Mouse (Mus musculus): ENCODE measurements around the gene Micall2. TPM values are rescaled to one million over a fixed set of nuclear protein-coding genes. Genes with fewer than 3 reads are reported as not detected.

The Micall2 gene
- polyA plus RNA-seq, 1 experiment from 2014 or later, result 12.8 TPM

- Histone ChIP-seq H3K9me3 (ENCODE audit: control insufficient read depth) (no peaks in the 10 kb centered on the region), H3K4me2 (replicated peaks; ENCODE audit: low read depth) (no peak overlapping the region), H3K4me3 (ENCODE audit: low read depth, low read length) (no peak overlapping the region), H3K27ac (ENCODE audit: low read depth, low read length) (no peak overlapping the region), H3K9ac (ENCODE audit: low read depth, low read length) (no peak overlapping the region), H3K36me3 (ENCODE audit: control insufficient read depth, insufficient read depth) (no peaks in the 10 kb centered on the region), H3K4me1 (replicated peaks; ENCODE audit: control insufficient read depth, insufficient read depth, low read length) (no peaks in the 10 kb centered on the region), H3K27me3 (replicated peaks; ENCODE audit: control insufficient read depth, insufficient read depth, low read length) (peaks cover 14% of the 10 kb centered on the region)
- no peak for ATAC-seq
- 75% methylated on average over 12 of the region's 12 CpGs for WGBS
- no peak for TF ChIP-seq CTCF (IDR thresholded peaks at IDR 0.05; ENCODE audit: low read depth)
Observed at GRCm38 (mm10) chr5:139688356-139688755, 47.8 kb downstream of the Micall2 start.

- no peak overlapping the region for H3K27ac ChIP-seq (ENCODE audit: low read depth, low read length)
- H3K4me2 ChIP-seq (replicated peaks; ENCODE audit: low read depth), result no peak overlapping the region
- H3K4me1 ChIP-seq (replicated peaks; ENCODE audit: control insufficient read depth, insufficient read depth, low read length), result no peaks in the 10 kb centered on the region
- H3K9me3 ChIP-seq (ENCODE audit: control insufficient read depth), result no peaks in the 10 kb centered on the region
- H3K9ac ChIP-seq (ENCODE audit: low read depth, low read length), result no peak overlapping the region
- TF ChIP-seq CTCF (IDR thresholded peaks at IDR 0.05; ENCODE audit: low read depth), result peak; percentile 80
- peaks cover 21% of the 10 kb centered on the region for H3K27me3 ChIP-seq (replicated peaks; ENCODE audit: control insufficient read depth, insufficient read depth, low read length)
- no peak; the same call in 1 of the 2 replicates for ATAC-seq
- 10% methylated on average over 13 of the region's 13 CpGs for WGBS
- no peaks in the 10 kb centered on the region for H3K36me3 ChIP-seq (ENCODE audit: control insufficient read depth, insufficient read depth)
- H3K4me3 ChIP-seq (ENCODE audit: low read depth, low read length), result no peak overlapping the region
Observed at GRCm38 (mm10) chr5:139687646-139688045, 48.5 kb downstream of the Micall2 start.

GRCm38 (mm10) chr5:139686530-139687249, 49.4 kb downstream of the Micall2 start:
- Histone ChIP-seq H3K4me2 (replicated peaks; ENCODE audit: low read depth) (peak overlapping the region; percentile 13; the same call in 1 of the 2 replicates), H3K4me3 (ENCODE audit: low read depth, low read length) (no peak overlapping the region), H3K27ac (ENCODE audit: low read depth, low read length) (no peak overlapping the region), H3K36me3 (ENCODE audit: control insufficient read depth, insufficient read depth) (no peaks in the 10 kb centered on the region), H3K9ac (ENCODE audit: low read depth, low read length) (no peak overlapping the region), H3K9me3 (ENCODE audit: control insufficient read depth) (no peaks in the 10 kb centered on the region), H3K27me3 (replicated peaks; ENCODE audit: control insufficient read depth, insufficient read depth, low read length) (peaks cover 29% of the 10 kb centered on the region), H3K4me1 (replicated peaks; ENCODE audit: control insufficient read depth, insufficient read depth, low read length) (no peaks in the 10 kb centered on the region)
- 31% methylated on average over 21 of the region's 21 CpGs for WGBS
- ATAC-seq, result peak; percentile 54
- no peak for TF ChIP-seq CTCF (IDR thresholded peaks at IDR 0.05; ENCODE audit: low read depth)

- WGBS, result 5% methylated on average over 2 of the region's 2 CpGs
- TF ChIP-seq CTCF (IDR thresholded peaks at IDR 0.05; ENCODE audit: low read depth), result 0 out of 2 replicates have a peak, but pooled peaks have one; percentile 12
- H3K36me3 ChIP-seq (ENCODE audit: control insufficient read depth, insufficient read depth), result no peaks in the 10 kb centered on the region
- H3K27ac ChIP-seq (ENCODE audit: low read depth, low read length), result no peak overlapping the region
- H3K4me3 ChIP-seq (ENCODE audit: low read depth, low read length), result no peak overlapping the region
- H3K4me1 ChIP-seq (replicated peaks; ENCODE audit: control insufficient read depth, insufficient read depth, low read length), result no peaks in the 10 kb centered on the region
- H3K9ac ChIP-seq (ENCODE audit: low read depth, low read length), result no peak overlapping the region
- H3K27me3 ChIP-seq (replicated peaks; ENCODE audit: control insufficient read depth, insufficient read depth, low read length), result peaks cover 38% of the 10 kb centered on the region
- ATAC-seq, result no peak
- no peak overlapping the region for H3K4me2 ChIP-seq (replicated peaks; ENCODE audit: low read depth)
- no peaks in the 10 kb centered on the region for H3K9me3 ChIP-seq (ENCODE audit: control insufficient read depth)
Observed at GRCm38 (mm10) chr5:139683228-139683627, 52.9 kb downstream of the Micall2 start.

- ATAC-seq, result no peak
- Histone ChIP-seq H3K9ac (ENCODE audit: low read depth, low read length) (no peak overlapping the region), H3K27me3 (replicated peaks; ENCODE audit: control insufficient read depth, insufficient read depth, low read length) (peaks cover 38% of the 10 kb centered on the region), H3K4me3 (ENCODE audit: low read depth, low read length) (no peak overlapping the region), H3K9me3 (ENCODE audit: control insufficient read depth) (no peaks in the 10 kb centered on the region), H3K27ac (ENCODE audit: low read depth, low read length) (no peak overlapping the region), H3K4me1 (replicated peaks; ENCODE audit: control insufficient read depth, insufficient read depth, low read length) (no peaks in the 10 kb centered on the region), H3K4me2 (replicated peaks; ENCODE audit: low read depth) (no peak overlapping the region), H3K36me3 (ENCODE audit: control insufficient read depth, insufficient read depth) (no peaks in the 10 kb centered on the region)
- TF ChIP-seq CTCF (IDR thresholded peaks at IDR 0.05; ENCODE audit: low read depth), result no peak
- 7% methylated on average over 7 of the region's 7 CpGs for WGBS
Observed at GRCm38 (mm10) chr5:139682631-139682977, 53.5 kb downstream of the Micall2 start.

DNA sequence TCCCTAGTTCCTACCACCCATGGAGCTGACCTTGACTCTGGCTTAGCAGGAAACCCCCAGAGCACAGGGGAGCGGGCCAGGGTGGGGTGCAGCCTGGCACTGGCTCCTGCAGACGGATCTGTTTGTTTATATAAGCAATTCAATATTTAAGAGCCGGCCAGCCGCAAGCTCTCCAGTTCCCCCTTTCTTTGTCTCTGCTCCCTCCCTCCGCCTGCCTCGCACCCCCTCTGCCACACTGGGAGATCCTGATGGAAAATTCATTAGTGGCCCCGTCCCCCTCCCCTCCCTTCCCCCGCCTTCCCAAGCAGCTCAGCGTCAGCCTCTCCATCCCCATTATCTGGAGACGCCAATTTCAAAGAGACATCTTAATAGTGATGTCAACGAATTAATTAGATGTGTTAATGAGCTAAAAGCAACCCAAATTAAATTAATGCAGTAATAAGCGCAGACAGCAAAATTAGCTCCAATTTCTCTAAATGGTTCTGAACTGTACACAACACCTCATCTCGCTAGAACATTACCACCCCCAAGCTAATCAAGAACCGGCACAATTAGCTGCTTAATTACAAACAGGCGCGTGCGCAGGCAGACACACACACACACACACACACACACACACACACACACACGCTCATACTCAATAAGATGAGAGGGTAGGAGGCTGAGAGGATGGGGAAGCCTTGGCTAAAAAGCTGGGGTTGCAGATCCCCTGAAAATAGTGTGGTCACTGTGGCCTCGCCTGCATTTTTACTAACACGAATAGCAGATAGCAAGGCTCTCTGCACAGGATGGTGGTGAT, 54.1 kb downstream of the Micall2 start:
- ATAC-seq, result no peak
- no peak overlapping the region for H3K27ac ChIP-seq (ENCODE audit: low read depth, low read length)
- peaks cover 38% of the 10 kb centered on the region for H3K27me3 ChIP-seq (replicated peaks; ENCODE audit: control insufficient read depth, insufficient read depth, low read length)
- H3K4me1 ChIP-seq (replicated peaks; ENCODE audit: control insufficient read depth, insufficient read depth, low read length), result no peaks in the 10 kb centered on the region
- H3K9ac ChIP-seq (ENCODE audit: low read depth, low read length), result no peak overlapping the region
- no peak overlapping the region for H3K4me2 ChIP-seq (replicated peaks; ENCODE audit: low read depth)
- TF ChIP-seq CTCF (IDR thresholded peaks at IDR 0.05; ENCODE audit: low read depth), result no peak
- 6% methylated on average over 20 of the region's 20 CpGs for WGBS
- no peak overlapping the region for H3K4me3 ChIP-seq (ENCODE audit: low read depth, low read length)
- no peaks in the 10 kb centered on the region for H3K9me3 ChIP-seq (ENCODE audit: control insufficient read depth)
- no peaks in the 10 kb centered on the region for H3K36me3 ChIP-seq (ENCODE audit: control insufficient read depth, insufficient read depth)
